Mouse (Mus musculus): ENCODE results near the gene Marveld2.

DNA sequence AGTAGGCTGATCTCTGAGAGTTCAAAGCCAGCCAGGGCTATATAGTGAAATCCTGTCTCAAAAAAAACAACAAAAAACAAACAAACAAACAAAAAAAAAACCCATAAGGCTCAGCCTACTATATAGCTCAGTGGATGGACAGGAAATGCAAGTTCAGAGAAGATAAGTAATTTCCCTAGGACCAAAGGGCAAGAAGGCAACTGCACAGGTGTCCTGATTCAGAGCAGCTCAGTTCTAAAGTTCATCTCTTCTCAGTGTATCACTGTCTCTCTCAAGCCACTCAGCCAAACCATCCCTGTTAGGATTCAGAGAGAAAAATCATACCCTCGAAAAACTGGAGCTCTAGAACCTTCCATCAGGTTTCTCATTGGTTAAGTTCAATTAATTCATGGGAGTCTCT is 10.9 kb downstream of the Marveld2 start:
- no peak for TF ChIP-seq EP300 (IDR thresholded peaks at IDR 0.05; ENCODE audit: low read depth)
- no peak for TF ChIP-seq CTCF (IDR thresholded peaks at IDR 0.05; ENCODE audit: low read depth)
